Mouse (Mus musculus): Measurements from ENCODE around the gene Wwc1. TPM values are rescaled to one million over a fixed set of nuclear protein-coding genes. Genes with fewer than 3 reads are reported as not detected.
"Not testable (repeated sequence)": the region's sequence is repeated elsewhere in the genome, so short reads cannot be mapped to it uniquely, and the experiment has no call there.

Gene Wwc1
- total RNA-seq, 2 experiments from 2014 or later, result 1.0 to 2.6 TPM

DNA sequence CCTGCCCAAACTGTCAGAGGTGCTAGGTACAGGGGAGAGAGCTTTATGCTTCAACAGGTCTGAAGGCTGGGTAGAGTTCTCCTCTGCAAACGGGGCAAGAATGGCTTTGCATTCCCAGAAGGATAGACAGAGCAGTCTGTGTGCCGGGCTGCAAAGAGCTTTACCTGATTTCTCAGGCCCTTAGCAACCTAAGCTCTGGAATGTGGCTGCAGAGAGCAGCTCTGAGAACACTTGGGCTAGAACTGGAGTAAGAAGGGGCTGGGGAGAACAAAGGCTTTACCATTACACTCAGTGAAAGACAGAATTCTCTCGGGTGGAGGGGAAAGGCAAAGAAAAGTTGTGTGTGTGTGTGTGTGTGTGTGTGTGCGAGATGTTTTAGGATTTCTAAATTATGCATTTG, 86.9 kb downstream of the Wwc1 start:
- DNase-seq, result no peak
- intact Hi-C loops (cut with DNase I), result no loop called here

DNA sequence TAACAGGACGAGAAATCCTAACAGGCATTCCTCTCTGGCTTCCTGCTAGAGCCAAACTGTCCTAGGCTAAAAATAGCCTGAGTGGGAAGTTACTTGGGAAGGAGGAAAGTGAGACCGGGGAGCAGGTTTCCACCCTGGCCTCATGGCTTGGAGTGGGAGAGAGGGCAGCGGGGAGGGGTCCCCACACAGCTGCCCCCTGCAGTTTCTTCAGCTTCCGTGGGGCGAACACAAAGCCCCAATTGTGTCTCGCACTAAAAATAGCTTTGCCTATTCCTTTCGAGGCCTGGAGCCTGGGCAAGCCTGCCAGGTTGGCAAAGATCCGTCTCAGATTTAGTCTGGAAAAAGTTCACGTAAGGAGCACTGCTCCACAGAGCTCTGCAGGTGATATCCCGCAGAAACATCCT, 87.3 kb downstream of the Wwc1 start:
- intact Hi-C loops (cut with DNase I), result no loop called here
- DNase-seq, result peak; percentile 12 to 19

DNA sequence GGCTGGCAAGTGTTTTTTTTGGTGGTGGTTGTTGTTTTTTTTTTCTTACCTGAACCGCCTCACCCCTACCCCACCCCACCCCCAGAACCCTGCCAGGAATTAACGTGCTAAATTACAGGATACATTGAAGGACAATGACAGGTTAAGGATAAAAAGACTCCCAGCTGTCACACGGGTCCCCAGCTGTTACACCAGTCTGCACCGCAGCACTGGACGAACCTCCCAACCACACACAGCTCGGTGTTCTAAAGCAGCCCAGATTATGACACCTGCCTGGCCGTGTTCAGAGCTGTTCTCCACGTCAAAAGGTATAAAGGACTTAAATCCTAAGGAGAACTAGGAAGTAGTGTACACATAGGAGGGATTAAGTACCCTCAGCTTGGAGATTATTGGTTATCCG, 88.0 kb downstream of the Wwc1 start:
- intact Hi-C loops (cut with DNase I), result no loop called here

DNA sequence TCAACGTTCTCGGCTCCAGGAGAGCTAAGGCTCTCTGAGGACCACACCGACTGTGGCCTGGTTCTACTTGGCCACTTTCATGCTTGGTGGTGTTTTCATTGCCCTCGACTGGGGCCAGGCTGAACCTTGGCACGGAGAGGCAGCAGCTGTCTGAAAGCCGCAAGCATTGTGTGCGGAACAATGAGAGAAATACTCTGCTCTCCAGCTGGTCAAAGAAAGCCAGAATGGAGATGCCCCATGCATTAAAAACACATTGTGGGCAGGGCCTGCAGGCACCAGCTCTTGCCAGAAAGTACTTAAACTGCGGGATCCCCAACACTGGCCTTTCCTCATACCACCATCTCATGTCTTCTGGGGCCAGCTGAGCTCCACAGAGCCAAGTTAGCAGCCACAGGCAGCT, 91.5 kb downstream of the Wwc1 start:
- DNase-seq, result no peak
- intact Hi-C loops (cut with DNase I), result no loop called here

More for the DNA sequence above, 88.0 kb downstream of the Wwc1 start:
- DNase-seq, result no peak

DNA sequence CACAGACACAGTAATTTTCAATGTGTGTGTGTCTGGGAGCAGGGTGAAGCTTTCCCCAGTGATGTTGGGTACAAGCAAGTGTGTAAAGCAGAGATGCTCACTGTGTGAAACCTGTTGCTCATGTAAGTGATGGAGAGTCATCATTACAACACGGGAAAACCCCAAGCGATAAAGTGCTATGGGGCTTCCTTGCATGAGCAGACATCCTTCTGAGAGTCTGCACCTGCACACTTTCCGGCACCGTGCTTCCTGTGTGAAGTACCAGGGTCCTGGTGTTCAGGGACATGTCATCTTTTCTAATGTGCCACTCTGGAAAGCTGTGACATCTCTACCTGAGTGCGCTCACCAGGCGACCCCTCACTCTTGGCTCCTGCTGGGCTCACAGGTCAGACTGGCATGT, 97.5 kb downstream of the Wwc1 start:
- intact Hi-C loops (cut with DNase I), result no loop called here
- DNase-seq, result no peak

DNA sequence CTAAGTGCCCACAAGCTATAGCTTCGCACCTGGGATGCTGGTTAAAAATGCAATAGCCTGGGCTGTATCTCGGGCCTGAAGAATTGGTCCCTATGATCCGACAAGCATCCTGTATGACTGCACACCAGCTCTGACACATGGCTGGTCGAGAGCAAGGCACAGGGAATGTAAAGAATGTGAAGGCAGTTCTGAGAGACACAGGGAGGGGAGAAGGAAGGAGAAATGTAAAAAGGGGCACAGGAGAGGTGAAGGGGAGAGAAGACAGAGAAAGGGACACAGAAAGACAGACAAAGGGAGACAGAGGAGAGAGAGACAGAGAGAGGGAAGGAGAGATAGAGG, 101.8 kb downstream of the Wwc1 start:
- intact Hi-C loops (cut with DNase I), result no loop called here
- no peak for DNase-seq

DNA sequence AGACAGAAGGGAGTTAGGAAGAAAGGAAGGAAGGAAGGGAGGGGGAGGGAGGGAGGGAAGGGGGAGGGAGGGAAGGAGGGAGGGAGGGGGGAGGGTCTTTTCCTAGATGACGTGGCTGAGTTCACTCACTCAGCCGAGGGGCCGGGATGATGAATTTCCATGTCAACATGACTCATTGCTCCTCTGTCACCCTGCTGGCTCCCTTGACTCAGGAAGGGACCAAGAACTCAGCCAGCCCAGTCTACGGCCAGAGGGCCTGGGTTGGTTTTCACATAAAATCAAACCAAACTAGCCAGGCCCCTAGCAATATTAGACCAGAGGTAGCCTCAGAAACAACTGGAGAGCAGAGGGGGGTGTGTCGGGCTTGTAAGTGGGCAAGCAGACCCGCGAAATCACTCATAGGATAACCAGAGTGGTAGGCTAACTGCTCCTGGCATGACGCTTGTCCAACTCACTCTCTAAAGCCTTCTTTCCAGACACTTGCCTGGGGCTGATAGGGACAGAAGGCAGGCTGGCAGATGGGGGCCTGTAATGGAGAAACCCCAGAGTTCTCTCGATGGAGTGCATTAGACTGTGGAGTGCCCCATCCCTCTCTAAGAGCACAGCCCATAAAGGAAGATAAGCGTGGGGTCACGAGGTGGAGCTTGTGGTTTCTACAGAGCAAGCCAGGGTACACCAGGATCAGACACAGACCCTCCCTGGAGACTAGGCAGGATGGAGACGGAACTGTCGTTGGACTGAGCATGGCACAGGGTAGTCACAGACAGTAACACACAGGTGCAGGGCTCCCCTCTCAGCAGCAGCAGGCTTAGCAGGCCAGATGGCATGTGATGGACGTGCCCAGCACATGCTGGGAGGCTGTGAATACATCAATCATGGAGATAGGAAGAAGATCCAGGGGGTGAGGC, 102.4 kb downstream of the Wwc1 start:
- no peak for DNase-seq
- intact Hi-C loops (cut with DNase I), result no loop called here

DNA sequence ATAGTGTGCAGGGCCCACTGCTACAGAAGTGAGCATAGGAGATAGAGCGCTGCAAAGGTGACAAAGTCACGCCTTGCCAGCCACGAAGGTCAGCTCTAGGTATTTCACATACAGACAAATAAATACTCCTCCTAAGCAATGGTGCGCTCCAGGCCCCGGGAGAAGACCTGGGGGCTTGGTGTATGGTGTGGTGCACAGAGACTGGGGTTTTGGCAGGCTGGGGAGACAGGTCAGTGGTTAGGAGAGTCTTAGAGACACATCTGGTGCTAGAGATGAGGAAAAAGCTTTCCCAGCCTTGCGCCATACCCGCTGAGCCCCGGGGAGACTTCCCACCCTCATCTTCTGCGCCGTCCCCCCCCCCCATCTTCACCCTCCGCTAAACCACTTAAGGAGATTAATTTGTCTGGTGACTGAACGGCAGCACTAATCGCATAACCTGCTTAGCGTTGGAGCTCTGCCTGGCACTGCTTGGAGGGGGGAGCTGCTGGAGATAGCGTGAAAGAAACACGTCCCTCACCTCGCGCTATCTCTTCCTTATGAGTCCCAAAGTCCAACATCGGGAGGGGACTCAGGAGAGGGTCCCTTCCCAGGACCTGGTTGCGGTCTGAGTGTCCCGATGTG, 106.6 kb downstream of the Wwc1 start:
- DNase-seq, result no peak
- intact Hi-C loops (cut with DNase I), result no loop called here

DNA sequence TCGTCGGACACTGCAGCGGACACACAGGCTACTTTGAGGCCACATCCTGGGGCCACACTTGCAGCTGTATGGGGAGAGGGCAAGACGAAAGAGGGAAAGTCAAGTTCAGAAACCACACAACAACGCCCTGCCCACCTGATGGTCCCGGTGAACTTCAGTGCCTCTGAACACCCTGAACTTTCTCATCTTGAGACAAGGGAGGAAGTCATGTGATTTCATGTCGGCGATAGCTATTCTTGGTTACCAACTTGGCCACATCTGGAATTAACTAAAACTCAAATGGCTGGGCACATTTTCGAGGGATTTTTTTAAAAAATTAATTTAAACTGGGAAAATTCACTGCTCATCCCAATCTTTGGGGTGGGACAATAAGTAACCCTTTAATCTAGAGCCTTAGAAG, 109.4 kb downstream of the Wwc1 start:
- intact Hi-C loops (cut with DNase I), result no loop called here
- DNase-seq, result no peak

DNA sequence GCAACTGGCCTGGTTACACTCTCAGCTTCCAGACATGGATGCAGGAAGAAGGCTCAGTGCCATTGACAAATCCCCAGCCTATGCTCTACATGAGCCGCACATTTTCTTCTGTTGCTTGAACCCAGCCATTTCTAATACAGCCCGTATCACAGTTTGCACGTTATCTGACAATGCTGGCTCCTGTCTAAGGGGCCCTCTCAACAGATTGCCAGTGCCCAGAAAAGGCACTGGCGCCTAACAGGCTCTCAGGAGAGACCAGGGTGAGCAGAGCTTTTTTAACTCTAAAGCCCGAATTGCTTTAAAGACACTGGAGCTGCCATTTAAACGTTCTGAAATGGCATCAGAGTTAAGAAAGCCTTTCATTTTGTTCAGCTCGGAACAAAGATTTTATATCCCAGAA, 114.2 kb downstream of the Wwc1 start:
- intact Hi-C loops (cut with DNase I), result loop anchor here (10.0 kb wide), 1 partner anchor 1019 kb away; no protein-coding TSS in a partner anchor
- DNase-seq, result no peak

DNA sequence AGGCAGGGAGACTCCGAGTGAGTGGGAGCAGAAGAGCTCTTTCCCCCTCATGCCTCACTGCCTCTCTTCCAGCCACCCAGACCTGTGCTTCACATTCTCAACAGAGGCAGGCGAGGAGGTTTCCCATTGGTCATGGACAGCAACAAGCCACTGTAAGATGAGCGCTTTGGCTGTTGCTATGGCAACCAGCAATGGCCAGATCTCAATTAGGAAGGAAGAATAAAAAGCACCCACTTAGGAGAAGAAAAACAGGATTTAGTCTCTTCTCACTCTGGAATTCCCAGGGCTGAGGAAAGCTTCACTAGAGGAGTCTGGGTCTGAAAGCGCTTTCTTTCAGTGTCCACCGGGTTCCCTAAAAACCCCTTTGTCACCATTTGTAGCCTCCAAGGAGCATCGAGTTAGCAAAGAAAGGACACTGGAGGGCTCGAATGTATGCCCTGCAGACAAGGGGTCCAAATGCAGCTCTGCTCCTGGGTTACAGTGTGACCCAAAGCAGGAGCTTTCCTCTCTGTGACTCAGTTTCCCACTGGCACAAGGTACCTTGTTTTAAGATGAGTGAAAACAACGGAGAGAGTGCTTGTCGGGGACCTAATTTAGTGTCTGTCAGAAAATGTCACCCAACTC, 115.2 kb downstream of the Wwc1 start:
- intact Hi-C loops (cut with DNase I), result loop anchor here (10.0 kb wide), 1 partner anchor 1020 kb away; no protein-coding TSS in a partner anchor
- DNase-seq, result no peak

DNA sequence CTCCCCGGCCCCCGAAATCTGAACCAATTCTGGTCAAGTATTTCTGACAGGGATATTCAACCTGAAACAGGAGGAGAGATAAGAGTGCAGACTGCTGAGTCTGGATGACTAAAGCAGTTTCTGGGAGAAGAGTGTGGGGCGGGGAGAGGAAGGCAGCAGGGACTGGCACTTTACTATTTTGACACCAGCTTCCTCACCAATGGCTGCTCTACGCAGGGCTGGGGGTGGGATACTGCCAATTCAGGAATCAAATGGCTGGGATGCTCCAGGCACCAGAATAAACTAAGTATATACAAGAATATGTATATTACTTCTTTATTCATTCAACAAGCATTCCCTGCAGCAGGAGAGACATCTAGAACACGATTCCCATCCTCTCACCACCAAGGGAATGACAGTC, 116.7 kb downstream of the Wwc1 start:
- no peak for DNase-seq
- intact Hi-C loops (cut with DNase I), result loop anchor here (10.0 kb wide), 1 partner anchor 1021 kb away; no protein-coding TSS in a partner anchor

DNA sequence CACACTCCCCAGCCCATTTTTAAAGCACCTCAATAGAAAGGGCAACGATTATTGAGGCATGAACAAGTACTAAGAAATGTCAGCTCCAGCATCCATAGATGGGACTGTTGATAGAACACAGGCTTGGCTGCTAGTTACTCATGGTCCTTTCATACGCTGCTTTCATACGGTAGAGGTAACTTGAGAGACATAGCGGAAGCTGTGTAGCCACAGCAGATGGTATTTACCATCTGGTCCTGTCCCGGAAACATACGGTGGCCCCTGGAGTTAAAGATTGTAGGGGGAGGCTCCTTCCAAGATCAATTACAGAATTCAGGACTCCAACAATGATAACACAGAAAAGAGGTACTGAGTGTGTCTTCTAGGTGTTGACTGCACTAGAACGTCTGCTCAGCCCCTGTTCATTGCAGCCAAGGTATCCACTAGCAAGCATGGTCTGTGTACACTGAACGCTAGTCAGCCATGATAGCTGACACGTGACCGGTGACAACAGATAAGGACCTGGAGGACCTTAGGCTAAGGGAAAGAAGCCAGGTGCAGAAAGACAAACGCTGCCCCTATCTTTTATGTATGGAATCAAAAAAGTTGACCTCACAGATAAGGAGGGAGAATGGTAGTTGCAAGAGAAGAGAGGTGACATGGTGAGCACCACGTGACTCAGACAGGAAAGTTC, 122.8 kb downstream of the Wwc1 start:
- intact Hi-C loops (cut with DNase I), result no loop called here

DNA sequence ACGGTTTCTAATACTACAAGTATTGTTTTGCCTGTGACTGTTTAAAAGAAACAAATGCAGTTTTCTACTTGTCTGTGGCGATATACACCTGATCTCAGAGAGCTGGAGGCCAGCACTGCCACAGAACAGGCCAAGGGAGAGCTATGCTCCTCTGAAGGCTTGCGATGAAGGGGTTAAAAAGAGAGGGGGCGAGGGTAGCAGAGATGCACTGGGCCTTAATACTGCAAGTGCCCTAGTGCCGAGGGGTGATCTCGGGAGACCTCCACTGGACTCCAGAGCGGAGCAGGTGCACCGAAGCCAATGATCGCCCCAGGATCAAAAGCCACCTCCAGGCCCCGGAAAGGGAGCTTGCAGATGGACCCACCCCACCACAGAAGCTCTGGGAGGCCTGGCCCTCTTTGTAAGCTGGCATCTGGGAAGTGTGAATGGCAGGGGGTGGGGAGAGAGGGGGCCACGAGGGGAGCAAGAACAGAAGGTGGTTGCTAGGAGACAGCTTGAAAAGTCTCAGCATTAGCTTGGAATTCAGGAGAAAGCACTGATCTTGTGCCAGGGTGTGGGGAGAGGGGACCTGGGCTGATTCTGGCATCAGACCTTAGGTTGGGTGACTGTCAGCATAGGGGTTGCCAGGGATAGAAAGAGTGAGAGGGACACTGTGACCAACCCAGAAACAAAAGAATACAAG, 123.8 kb downstream of the Wwc1 start:
- intact Hi-C loops (cut with DNase I), result no loop called here
- DNase-seq, result no peak

More for the DNA sequence above, 122.8 kb downstream of the Wwc1 start:
- no peak for DNase-seq

DNA sequence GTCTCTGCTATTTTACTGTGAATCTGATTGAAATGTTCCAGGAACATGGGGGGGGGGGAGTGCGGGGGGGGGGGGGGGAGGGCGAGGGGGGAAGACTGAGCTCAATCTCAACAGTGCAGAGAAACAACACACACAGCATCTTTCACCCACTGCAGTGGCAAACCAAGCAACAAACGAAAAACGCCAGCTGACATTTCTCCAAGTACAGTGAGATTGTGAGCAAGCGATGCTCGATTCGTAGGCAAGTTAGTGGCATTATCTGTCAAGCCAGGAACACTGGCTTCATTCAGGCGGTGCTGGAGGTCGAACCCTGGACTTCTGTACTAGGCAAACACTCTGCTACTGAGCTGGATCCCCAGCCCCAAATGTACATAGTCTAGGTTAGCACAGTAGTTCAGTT, 124.8 kb downstream of the Wwc1 start:
- intact Hi-C loops (cut with DNase I), result no loop called here
- no peak for DNase-seq

DNA sequence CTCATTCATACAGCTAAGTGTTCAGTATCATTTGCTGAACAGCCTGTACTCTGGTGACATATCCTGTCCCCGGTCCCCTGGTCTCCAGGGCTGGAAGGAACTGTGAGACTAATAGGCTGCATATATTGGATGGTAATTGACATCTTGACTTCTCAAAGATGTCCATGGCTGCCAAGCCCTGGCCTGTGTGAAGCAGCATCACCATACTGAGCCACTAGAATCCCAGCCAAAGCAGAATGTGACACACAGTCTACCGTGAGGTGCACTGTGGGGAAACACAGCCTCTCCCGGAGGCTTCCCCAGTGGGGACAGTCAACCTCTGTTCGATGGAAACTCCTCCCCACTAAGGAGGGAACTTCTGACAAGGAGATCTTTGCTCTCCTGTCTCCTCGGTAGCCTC, 125.4 kb downstream of the Wwc1 start:
- intact Hi-C loops (cut with DNase I), result no loop called here
- DNase-seq, result no peak

DNA sequence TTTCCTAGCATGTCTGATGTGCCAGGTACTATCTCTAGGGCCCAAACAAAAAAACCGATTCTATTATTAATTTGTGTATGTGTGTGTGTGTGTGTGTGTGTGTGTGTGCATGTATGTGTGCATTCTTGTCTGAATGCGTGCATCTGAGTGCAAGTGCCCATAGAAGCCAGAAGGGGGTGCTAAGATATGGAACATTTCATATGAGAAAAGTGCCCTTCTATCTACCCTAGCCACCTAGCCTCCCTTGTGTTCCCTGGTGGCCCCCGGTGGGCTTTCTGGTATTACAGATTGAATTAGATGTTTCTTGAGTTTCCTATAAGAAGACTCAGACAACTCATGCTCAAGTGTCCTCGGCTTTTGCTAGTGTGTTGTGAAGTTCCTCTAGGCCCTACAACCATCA, 126.7 kb downstream of the Wwc1 start:
- intact Hi-C loops (cut with DNase I), result no loop called here
- DNase-seq, result no peak

DNA sequence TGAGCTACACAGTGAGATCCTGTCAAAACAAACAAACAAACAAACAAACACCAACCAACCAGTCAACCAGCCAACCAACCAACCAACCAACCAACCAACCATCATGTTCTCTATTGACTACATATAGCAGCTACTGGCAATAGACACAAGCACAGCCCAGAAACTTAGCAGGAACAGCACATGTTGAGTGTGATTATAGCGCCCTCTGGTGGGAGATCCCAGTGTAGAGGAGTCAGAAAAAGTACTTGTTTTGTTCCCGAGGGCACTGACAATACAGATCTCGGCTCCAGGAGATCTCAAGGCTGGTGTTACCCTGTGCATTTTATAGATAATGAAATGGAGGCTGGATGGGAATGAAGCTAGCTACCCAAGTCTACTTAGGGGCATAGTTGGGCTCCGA, 127.6 kb downstream of the Wwc1 start:
- no peak for DNase-seq
- intact Hi-C loops (cut with DNase I), result no loop called here

DNA sequence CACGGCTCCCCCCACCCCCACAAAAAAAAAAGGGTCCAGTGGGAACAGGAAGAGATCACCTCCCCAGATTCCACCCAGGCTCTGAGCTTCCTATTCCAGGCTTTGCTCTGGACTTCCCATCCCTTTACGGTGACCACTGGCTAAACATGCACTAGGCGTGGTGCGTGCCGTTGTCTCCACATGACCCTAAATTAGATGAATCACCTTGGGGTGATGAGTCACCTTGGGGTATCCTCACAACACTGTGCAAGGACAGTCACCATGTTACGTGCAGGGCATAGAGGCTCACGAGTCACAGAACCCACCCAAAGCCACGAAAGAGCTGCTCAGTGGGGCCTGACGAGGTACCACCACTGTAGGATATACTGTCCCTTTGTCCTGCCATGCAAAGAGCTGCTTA, 136.0 kb downstream of the Wwc1 start:
- intact Hi-C loops (cut with DNase I), result no loop called here
- DNase-seq, result no peak

DNA sequence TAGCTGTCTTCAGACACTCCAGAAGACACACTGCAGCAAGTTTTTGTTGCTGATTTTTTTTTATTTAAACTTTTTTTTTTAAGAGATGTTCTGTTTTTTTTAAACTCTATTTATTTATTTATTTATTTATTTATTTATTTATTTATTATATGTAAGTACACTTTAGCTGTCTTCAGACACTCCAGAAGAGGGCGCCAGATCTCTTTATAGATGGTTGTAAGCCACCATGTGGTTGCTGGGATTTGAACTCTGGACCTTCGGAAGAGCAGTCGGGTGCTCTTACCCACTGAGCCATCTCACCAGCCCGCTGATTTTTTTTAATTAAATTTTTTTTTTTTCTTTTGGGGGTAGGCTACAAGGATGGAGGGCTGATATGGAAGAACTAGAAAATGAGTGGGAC, 137.8 kb downstream of the Wwc1 start:
- intact Hi-C loops (cut with DNase I); DNase-seq: not testable (repeated sequence)
